Mouse (Mus musculus): ENCODE measurements at regions not wholly inside any gene's neighbourhood (a gene's known extent, or its start where the extent isn't known, plus 50 kb on each side); places are given as distances from the start of the nearest gene placed in this dataset.

GRCm38 (mm10) chr4:55662041-55662440 is 129.8 kb upstream of the Klf4 start:
- H3K4me1 ChIP-seq = no peaks in the 10 kb centered on the region

GRCm38 (mm10) chr4:55658904-55659303 is 126.6 kb upstream of the Klf4 start:
- Histone ChIP-seq H3K4me2 (replicated peaks) (no peak overlapping the region), H3K27me3 (replicated peaks) (no peaks in the 10 kb centered on the region), H3K27ac (no peak overlapping the region), H3K4me3 (no peak overlapping the region), H3K9ac (no peak overlapping the region), H3K36me3 (no peaks in the 10 kb centered on the region), H3K9me3 (no peaks in the 10 kb centered on the region), H3K4me1 (no peaks in the 10 kb centered on the region)
- no peak for ATAC-seq (ENCODE audit: low FRiP score, low read depth)
- WGBS = 90% methylated on average over 6 of the region's 6 CpGs

More at GRCm38 (mm10) chr4:55662041-55662440, 129.8 kb upstream of the Klf4 start:
- no peaks in the 10 kb centered on the region for H3K9me3 ChIP-seq
- H3K4me3 ChIP-seq = no peak overlapping the region
- no peaks in the 10 kb centered on the region for H3K36me3 ChIP-seq
- H3K27ac ChIP-seq = no peak overlapping the region
- H3K27me3 ChIP-seq (replicated peaks) = no peaks in the 10 kb centered on the region
- WGBS = 68% methylated on average over 5 of the region's 5 CpGs
- H3K9ac ChIP-seq = no peak overlapping the region
- no peak for ATAC-seq (ENCODE audit: low FRiP score, low read depth)
- no peak overlapping the region for H3K4me2 ChIP-seq (replicated peaks)

GRCm38 (mm10) chr4:55655329-55655728 is 123.1 kb upstream of the Klf4 start:
- WGBS = 93% methylated on average over 2 of the region's 2 CpGs
- H3K36me3 ChIP-seq = no peaks in the 10 kb centered on the region
- peaks cover 6% of the 10 kb centered on the region for H3K4me1 ChIP-seq
- H3K9me3 ChIP-seq = no peaks in the 10 kb centered on the region
- no peak overlapping the region for H3K27ac ChIP-seq
- H3K27me3 ChIP-seq (replicated peaks) = no peaks in the 10 kb centered on the region
- no peak overlapping the region for H3K9ac ChIP-seq
- no peak overlapping the region for H3K4me3 ChIP-seq
- ATAC-seq (ENCODE audit: low FRiP score, low read depth) = no peak
- no peak overlapping the region for H3K4me2 ChIP-seq (replicated peaks)

DNA sequence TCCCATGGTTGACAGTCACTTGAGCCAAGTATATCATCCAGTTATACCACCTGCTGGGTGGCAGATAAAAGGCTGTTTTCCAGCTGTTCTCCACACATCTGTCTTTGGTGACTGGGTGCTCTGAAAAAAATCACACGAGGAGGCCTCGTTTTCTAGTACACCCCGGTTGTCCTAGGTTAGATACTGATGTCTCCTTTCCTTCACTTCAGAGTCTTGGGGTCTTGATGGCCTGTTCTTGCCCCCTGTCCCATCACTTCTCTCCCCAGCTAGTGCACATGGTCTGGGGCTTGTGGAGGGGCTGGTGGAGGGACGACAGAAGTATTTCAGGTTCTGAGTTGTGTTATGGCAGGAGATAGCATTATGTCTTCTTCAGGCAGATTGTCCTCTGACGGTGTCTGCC is 120.4 kb upstream of the Klf4 start:
- no peaks in the 10 kb centered on the region for H3K27me3 ChIP-seq (replicated peaks)
- H3K9me3 ChIP-seq = no peaks in the 10 kb centered on the region
- no peaks in the 10 kb centered on the region for H3K36me3 ChIP-seq
- H3K4me3 ChIP-seq = no peak overlapping the region
- 70% methylated on average over 5 of the region's 5 CpGs for WGBS
- no peak overlapping the region for H3K27ac ChIP-seq
- no peak for ATAC-seq (ENCODE audit: low FRiP score, low read depth)
- H3K4me1 ChIP-seq = peaks cover 10% of the 10 kb centered on the region
- no peak overlapping the region for H3K4me2 ChIP-seq (replicated peaks)
- no peak overlapping the region for H3K9ac ChIP-seq

GRCm38 (mm10) chr4:55651811-55652410 is 119.6 kb upstream of the Klf4 start:
- Histone ChIP-seq H3K4me3 (peak overlapping the region; percentile 50), H3K9me3 (no peaks in the 10 kb centered on the region), H3K27ac (peak overlapping the region; percentile 60; the same call in 1 of the 2 replicates), H3K36me3 (no peaks in the 10 kb centered on the region), H3K4me2 (replicated peaks) (peak overlapping the region; percentile 80), H3K9ac (peak overlapping the region; percentile 76), H3K27me3 (replicated peaks) (no peaks in the 10 kb centered on the region), H3K4me1 (peaks cover 10% of the 10 kb centered on the region)
- WGBS = 9% methylated on average over 12 of the region's 12 CpGs
- no peak for ATAC-seq (ENCODE audit: low FRiP score, low read depth)

DNA sequence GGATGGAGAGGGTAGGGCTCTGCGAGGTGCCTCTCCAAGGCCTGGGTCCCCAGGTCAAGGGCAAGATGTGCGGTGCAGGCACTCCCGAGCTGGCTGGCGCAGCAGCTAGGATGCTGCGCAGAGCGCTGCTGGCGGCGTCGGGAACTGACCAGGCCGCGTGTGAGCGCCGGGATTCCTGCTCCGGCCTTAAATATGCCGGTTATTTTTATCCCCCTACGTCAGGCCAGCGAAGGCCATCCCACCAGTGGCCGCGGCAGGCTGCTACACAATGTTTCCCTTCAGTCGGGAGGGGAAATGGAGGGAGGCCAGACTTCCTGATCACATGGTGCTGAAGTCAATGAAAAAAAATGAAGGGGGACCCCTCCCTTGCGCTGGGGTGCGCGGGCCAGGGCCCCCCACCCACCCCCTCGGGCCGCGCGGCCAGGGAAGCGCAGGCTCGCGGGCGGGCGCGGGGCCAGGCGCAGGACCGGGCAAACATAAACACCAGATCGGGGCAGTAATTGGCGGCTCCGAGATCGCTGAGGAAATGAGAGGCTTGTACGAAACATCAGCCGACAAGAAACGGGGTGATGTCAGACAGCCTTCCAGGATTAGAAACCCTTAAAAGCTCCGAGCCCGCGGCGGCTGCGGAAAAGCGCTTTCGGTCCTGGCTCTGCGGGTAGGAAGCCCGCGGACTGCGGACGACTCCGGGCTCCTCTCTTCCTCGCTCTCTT is 118.9 kb upstream of the Klf4 start:
- Histone ChIP-seq H3K9ac (peak overlapping the region; percentile 76), H3K9me3 (no peaks in the 10 kb centered on the region), H3K4me1 (peaks cover 10% of the 10 kb centered on the region), H3K4me3 (peak overlapping the region; percentile 50), H3K27me3 (replicated peaks) (no peaks in the 10 kb centered on the region), H3K36me3 (no peaks in the 10 kb centered on the region), H3K27ac (peak overlapping the region; percentile 60), H3K4me2 (replicated peaks) (peak overlapping the region; percentile 80)
- peak; percentile 82 for ATAC-seq (ENCODE audit: low FRiP score, low read depth)
- under 1% methylated on average over 56 of the region's 56 CpGs for WGBS

DNA sequence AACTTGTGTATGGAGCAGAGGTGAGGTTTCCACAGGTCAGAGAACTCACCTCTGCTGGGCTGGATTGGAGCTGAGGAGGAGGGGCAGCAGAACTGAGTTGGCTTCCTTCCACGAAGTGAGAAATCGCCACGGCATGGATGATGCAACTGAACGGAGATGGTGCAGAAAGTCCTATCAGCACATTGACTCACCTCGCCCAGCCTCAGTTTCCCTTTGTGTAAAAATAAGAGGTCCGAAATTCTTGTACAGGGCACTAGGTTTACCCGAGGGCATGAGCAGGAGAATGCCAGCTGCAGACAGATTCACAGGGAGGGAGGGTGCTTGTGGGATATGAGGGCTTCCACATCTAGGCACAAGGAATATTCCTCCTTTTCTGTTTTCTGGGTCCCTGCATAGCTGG is 117.9 kb upstream of the Klf4 start:
- Histone ChIP-seq H3K27me3 (replicated peaks) (no peaks in the 10 kb centered on the region), H3K4me1 (peaks cover 12% of the 10 kb centered on the region), H3K9ac (no peak overlapping the region), H3K36me3 (no peaks in the 10 kb centered on the region), H3K4me3 (no peak overlapping the region), H3K4me2 (replicated peaks) (peak overlapping the region; percentile 80; the same call in 1 of the 2 replicates), H3K9me3 (no peaks in the 10 kb centered on the region), H3K27ac (no peak overlapping the region)
- no peak; the same call in 1 of the 2 replicates for ATAC-seq (ENCODE audit: low FRiP score, low read depth)
- 68% methylated on average over 7 of the region's 7 CpGs for WGBS

GRCm38 (mm10) chr4:55648376-55648775 is 116.1 kb upstream of the Klf4 start:
- H3K27ac ChIP-seq = no peak overlapping the region
- no peak for ATAC-seq (ENCODE audit: low FRiP score, low read depth)
- H3K9me3 ChIP-seq = no peaks in the 10 kb centered on the region
- H3K9ac ChIP-seq = no peak overlapping the region
- H3K4me2 ChIP-seq (replicated peaks) = no peak overlapping the region
- H3K27me3 ChIP-seq (replicated peaks) = no peaks in the 10 kb centered on the region
- peaks cover 15% of the 10 kb centered on the region for H3K4me1 ChIP-seq
- H3K4me3 ChIP-seq = no peak overlapping the region
- WGBS = 30% methylated on average over 7 of the region's 7 CpGs
- no peaks in the 10 kb centered on the region for H3K36me3 ChIP-seq

- Histone ChIP-seq H3K9me3 (no peaks in the 10 kb centered on the region), H3K27me3 (replicated peaks) (no peaks in the 10 kb centered on the region), H3K27ac (no peak overlapping the region), H3K4me2 (replicated peaks) (no peak overlapping the region), H3K36me3 (no peaks in the 10 kb centered on the region), H3K4me1 (peaks cover 10% of the 10 kb centered on the region), H3K9ac (no peak overlapping the region), H3K4me3 (no peak overlapping the region)
- no peak for ATAC-seq (ENCODE audit: low FRiP score, low read depth)
- WGBS = 70% methylated on average over 3 of the region's 3 CpGs
These were observed 113.2 kb upstream of the Klf4 start for GRCm38 (mm10) chr4:55645432-55645831.

DNA sequence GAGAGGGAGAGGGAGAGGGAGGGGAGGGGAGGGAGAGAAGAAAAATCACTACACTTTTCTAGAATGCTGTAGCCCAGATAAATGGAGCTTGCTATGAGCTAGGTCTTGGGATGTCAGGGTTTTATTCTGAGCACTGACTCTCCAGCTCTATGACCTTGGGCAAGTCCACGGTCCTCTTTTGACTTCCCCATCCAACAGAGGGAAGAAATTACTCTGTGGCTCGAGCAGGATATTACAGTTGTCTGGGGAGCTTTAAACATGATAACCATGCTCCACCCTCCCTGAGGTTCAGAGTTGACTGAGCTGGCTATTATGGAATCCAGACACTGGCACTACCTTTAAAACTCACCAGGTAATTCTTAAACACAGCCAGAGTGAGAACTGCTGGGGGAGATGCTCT is 112.6 kb upstream of the Klf4 start:
- no peak overlapping the region for H3K4me3 ChIP-seq
- no peaks in the 10 kb centered on the region for H3K9me3 ChIP-seq
- H3K27me3 ChIP-seq (replicated peaks) = no peaks in the 10 kb centered on the region
- H3K36me3 ChIP-seq = no peaks in the 10 kb centered on the region
- 71% methylated on average over 2 of the region's 2 CpGs for WGBS
- H3K9ac ChIP-seq = no peak overlapping the region
- ATAC-seq (ENCODE audit: low FRiP score, low read depth) = no peak
- no peak overlapping the region for H3K4me2 ChIP-seq (replicated peaks)
- peaks cover 5% of the 10 kb centered on the region; the same call in 1 of the 2 replicates for H3K4me1 ChIP-seq
- H3K27ac ChIP-seq = no peak overlapping the region

DNA sequence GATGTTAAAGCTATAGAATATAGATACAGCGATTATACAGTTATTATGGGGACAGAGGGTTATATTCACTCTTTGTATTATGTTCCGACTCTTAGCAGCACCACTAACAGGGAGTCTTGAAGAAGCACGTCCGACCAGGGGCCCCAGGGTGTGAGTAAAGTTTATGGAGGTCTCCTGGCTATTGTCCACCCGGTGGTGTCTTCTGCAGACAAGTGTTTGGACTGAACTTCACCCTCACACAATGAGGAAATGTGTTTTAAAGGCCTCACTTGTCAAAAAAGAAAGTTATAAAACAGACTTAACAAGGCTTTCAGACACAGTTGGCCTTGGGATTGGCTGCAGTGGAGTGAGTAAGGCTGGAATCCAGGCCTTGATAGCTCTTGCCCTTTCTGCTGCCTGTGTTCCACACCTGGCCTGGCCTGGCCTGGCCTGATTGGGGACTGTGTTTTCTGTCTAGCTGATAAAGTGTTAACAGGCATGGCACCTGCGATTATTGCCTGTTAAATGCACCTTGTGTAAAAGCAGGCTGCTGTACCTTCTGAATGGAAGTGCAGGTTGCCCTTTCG is 102.8 kb upstream of the Klf4 start:
- no peak for ATAC-seq (ENCODE audit: low FRiP score, low read depth)
- no peaks in the 10 kb centered on the region for H3K36me3 ChIP-seq
- no peaks in the 10 kb centered on the region for H3K4me1 ChIP-seq
- H3K9me3 ChIP-seq = no peaks in the 10 kb centered on the region
- no peak overlapping the region for H3K4me3 ChIP-seq
- H3K9ac ChIP-seq = no peak overlapping the region
- WGBS = 68% methylated on average over 7 of the region's 7 CpGs
- no peaks in the 10 kb centered on the region for H3K27me3 ChIP-seq (replicated peaks)
- no peak overlapping the region for H3K27ac ChIP-seq
- no peak overlapping the region for H3K4me2 ChIP-seq (replicated peaks)

- no peaks in the 10 kb centered on the region for H3K27me3 ChIP-seq (replicated peaks)
- H3K9me3 ChIP-seq = no peaks in the 10 kb centered on the region
- H3K36me3 ChIP-seq = no peaks in the 10 kb centered on the region
- no peak overlapping the region for H3K4me2 ChIP-seq (replicated peaks)
- H3K4me3 ChIP-seq = no peak overlapping the region
- H3K27ac ChIP-seq = no peak overlapping the region
- WGBS = 83% methylated on average over 1 of the region's 1 CpGs
- no peaks in the 10 kb centered on the region for H3K4me1 ChIP-seq
- no peak overlapping the region for H3K9ac ChIP-seq
- ATAC-seq (ENCODE audit: low FRiP score, low read depth) = no peak
These were observed 98.9 kb upstream of the Klf4 start for GRCm38 (mm10) chr4:55631157-55631556.
